Mouse (Mus musculus): ENCODE data around the gene Sar1b.
"Not testable (repeated sequence)": the region's sequence is repeated elsewhere in the genome, so short reads cannot be mapped to it uniquely, and the experiment has no call there.

Sar1b gene

GRCm38 (mm10) chr11:51780773-51781267 is 17.3 kb downstream of the Sar1b start:
- DNase-seq, result no peak

DNA sequence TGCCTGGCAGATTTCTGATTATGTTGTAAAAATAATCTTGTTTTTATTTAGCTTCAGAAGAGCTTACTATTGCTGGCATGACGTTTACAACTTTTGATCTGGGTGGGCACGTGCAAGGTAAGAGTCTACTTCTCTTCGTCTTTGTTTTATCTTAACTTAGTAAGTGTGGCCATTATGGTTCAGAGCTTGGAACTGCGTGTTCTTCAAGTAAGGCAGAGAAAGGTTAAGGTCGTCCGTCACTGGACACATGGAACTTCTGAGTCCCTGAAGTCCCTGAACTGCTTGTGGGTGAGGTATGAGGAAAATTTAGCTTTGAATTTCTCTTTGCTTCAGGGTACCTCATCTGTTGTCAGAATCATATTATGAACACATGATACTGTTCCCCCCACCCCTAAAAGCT is 19.2 kb downstream of the Sar1b start:
- no peak for DNase-seq

- DNase-seq, result no peak
These were observed 22.4 kb downstream of the Sar1b start for GRCm38 (mm10) chr11:51785926-51786325.

DNA sequence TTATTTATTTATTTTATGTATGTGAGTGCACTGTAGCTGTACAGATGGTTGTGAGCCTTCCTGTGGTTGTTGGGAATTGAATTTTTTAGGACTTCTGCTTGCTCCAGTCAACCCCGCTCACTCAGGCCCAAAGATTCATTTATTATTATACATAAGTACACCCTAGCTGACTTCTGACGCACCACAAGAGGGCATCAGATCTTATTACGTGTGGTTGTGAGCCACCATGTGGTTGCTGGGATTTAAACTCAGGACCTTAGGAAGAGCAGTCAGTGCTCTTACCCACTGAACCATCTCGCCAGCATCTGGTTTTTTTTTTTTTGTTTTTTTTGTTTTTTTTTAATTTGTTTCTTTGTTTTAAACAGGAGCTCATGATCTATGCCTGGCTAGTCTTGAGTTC is 26.2 kb downstream of the Sar1b start:
- not testable (repeated sequence) for DNase-seq

DNA sequence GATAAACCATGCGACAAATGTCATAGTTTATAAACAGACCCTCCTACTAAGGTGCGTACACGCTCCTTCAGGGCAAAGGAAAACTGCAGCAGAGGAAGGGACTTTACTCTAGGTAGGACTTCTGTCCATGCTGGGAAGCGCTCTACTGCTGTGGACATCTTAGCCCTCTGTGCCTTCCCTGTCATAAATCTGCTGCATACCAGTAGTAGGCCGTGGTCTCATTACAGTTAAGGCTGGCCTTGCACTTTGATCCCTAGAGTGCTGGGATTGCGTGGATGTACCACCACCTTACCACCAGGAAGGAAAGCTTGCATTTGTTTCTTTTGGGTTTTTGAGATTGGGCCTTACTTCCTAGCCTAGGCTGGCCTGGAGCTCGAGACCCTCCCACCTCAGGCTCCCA is 27.2 kb downstream of the Sar1b start:
- DNase-seq, result no peak

DNA sequence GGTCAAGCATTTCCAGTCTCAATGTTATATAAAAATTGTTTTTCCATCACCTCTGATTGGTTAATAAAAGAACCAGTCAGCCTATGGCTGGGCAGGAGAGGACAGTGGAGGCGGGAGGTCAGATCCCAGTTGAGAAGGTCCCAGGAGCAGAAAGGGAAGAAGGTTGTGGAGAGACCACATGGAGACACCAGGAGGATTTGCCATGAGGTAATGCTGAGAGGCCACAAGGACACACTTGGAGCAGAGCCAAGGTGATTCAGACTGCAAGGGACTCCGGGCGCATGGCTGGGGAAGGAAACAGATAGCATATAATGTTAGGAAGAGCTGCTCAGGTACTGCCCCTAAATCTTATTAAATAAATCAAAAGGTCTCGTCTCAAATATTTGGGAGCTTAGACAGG is 32.8 kb downstream of the Sar1b start:
- DNase-seq, result no peak

DNA sequence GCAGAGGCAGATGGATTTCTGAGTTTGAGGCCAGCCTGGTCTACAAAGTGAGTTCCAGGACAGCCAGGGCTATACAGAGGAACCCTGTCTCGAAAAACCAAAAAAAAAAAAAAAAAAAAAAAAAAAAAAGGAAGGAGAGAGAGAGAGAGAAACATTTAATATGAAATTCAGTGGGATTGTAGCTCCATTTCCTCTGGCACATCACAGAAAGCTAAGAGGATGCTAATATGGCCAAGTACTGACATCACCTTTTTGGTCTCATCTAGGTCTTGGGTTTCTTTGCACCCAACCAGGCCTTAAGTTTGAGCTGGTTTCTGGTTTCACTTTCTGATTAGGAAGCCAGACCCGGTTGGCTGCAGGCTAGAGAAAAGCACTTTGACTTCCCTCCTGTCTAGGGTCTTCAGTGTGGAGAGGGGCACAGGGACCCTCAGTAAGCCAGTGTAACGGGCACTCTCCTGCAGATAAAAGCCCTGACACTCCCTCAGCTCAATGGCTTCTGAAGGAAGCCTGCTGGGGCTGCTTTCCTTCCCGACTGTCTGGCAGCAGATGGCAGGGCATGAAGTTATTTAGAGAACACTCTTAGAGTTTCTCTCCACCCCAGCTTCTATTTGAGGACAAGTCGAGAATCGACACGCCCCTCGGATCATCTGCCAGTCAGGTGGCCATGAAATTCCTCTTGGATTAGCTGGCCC is 37.3 kb downstream of the Sar1b start:
- DNase-seq, result no peak

DNA sequence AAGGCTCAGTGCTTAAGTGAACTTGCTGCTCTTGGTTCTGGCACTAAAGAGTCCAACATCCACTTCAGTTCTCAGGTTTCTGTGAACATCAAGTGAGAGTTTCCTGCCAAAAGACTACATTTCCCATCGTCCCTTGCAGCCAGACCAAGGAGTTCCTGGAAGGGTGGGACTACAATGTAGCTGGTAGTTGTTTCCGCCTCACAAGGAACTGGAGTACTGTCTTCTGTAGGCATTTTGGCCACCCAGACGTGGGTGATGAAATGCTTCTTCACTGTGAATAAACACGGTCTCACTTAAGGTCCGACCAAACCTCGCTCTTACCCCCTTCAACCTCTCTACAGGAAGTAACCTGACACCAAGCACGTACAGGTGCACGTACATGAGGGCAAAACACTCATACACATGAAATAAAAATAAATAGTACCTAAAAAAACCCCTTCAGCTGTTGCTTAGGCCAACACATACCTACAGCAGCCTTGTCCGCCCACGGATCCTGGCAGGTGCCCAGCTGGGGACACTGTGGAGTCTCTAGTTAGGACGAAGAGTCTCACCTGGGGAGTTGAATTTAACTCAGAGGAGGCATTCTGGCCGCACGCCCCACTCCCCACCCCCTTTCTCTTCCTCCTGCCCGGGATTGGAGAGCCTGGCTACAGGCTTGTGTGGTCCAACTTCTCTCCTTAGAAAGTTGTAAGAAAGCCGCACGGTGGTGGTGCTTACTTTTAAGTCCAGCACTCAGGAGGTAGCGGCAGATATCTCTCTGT is 41.9 kb downstream of the Sar1b start:
- DNase-seq, result peak; percentile 62

- no peak for DNase-seq
These were observed 43.8 kb downstream of the Sar1b start for GRCm38 (mm10) chr11:51807108-51807879.

DNA sequence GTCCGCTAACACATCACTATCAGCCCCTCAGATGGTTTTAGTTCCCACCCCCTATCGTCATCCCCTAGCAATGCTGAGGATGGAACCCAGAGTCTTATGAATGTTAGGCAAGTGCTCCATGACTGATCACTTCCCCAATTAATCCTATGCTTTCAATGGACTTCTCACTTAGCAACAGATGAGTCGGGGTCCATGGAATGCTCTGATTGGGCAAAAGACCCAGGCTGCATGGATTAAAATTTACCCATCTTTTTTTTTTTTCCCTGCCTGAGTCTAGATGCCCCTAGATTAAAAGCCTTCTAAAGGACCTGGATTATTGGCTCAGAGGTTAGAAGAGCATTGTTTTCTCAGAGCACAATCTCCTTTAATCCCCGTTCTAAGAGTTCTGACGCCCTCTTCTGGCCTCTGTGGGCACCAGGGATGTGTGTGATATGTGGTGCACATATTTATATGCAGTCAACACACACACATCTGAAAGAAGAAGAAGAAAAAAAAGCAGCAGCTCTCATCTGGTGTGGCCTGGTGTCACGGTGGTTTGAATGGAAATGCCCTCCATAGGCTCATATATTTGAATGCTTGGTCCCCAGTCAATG is 46.2 kb downstream of the Sar1b start:
- DNase-seq, result no peak

GRCm38 (mm10) chr11:51811230-51811629 is 47.7 kb downstream of the Sar1b start:
- no peak for DNase-seq

DNA sequence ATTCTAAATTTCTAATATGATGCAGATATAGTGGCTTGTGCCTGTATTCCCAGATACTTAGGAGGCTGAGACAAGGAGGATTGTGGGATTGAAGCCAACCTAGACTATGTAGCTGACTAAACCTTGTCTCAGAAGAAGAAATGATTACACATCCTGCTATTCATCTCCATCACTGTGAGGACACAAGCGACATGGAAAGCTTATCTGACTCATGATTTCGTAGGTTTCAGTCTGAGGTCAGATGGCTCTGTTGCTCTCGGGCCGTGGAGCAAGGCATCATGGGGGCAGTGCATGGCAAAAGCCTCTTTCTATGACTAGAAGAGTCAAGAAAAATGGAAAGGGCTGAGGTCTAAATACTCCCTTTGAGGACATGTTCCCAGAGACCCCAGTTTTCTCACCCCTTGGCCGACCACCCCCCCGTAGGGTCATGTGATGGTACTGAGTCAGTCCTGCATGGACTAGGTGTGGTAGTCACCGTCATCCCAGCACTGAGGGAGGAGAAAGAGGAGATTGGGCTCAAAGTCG is 48.6 kb downstream of the Sar1b start:
- DNase-seq, result no peak

DNA sequence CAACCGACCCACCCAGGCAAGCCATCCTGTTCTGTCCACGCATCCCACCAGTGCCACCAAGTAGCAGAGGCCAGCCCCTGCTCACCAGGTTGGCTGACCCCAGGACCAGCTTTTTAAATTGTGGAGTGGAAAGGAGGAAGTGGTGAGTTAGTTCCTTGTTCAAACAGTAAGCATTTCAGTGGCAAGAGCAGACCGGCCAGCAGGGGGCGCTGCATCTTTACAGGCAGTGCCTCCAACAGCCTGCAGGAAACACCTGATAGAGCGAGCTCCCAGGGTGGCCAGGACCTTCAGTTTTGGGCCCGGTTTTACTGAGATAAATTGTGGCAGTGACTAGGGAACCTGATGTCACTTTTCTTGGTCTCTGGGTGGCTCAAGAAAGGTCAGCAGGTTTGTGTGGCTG is 54.3 kb downstream of the Sar1b start:
- peak; percentile 77 for DNase-seq

GRCm38 (mm10) chr11:51818837-51819236 is 55.4 kb downstream of the Sar1b start:
- no peak for DNase-seq

DNA sequence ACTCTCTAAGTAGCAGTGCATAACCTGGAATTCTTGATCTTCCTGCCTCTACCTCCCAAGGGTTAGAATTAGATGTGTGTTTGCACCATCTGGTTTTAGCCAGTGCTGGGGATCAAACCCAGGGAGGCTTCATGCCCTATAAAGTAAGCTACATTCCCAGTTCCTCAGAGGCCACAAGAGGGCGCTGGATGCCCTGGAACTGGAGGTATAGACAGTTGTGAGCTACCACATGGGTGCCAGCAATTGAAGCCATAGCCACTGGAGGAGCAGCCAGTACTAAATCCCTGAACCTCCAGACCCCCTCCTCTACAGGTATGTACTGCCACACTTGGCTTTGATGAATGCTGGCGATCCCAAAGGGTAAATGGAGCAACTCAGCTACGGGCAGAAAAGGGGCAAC is 56.5 kb downstream of the Sar1b start:
- DNase-seq, result peak; percentile 59

- peak; percentile 72 for DNase-seq
These were observed 57.4 kb downstream of the Sar1b start for GRCm38 (mm10) chr11:51820861-51821260.

DNA sequence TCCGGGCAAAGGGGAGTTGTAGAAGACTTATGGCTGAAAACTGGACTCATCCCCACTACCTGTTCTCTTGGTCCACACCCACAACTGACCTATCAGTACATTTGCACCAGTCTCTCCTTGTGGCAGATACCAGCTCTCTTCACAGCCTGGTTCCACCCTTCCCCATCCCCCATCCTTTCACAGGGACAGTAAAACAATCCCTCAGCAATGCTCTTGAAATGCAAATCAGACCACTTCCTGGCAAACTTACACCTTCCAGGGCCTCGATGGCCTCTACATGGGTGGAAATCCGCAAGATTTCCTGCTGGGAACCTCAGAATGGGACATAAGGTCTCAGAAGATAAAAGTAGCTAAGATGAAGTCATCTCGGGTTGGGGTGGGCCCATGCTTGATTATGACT is 59.2 kb downstream of the Sar1b start:
- DNase-seq, result no peak

GRCm38 (mm10) chr11:51823271-51823670 is 59.8 kb downstream of the Sar1b start:
- DNase-seq, result no peak

DNA sequence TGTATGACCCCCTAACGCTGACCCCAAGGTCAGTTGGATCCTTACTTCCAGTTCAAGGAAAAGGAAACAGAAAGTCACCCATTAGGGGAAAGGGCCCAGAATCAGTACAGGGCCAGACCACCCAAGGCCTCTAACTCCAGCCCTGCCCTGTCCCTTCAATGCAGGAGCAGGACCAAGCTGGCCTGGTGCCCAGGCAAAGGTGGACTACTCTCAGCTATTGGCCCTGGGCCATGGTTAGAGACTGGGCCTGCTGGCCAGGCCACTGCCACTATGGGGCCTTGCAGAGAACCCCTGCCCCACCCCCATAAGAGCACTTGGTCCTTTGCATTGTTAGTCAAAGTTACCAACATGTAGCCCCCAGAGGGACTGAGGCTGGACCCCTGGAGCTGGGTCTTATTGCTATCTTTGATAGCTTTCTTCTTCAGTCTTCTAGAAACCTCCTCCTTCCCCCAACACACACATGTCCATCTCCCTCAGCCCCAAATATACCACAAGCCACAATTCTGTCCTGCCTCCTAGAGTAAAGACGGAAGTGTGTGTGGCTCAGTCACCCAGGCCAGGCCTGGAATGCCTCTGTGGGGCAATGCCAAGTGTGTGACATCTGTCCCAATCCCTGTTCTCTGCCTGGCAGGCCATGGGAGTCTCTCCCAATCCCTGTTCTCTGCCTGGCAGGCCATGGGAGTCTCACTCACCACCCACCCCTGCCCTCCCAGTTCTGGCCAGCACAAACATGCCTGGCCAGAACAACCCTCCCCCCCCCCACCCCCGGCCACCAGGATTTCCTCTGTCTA is 60.7 kb downstream of the Sar1b start:
- DNase-seq, result peak; percentile 73

- no peak for DNase-seq
These were observed 61.5 kb downstream of the Sar1b start for GRCm38 (mm10) chr11:51824867-51825424.
